Mouse (Mus musculus) midbrain, postnatal 0 days (tissue): ENCODE measurements around the gene Naa38. TPM values are rescaled to one million over a fixed set of nuclear protein-coding genes. Genes with fewer than 3 reads are reported as not detected.

ENCODE experiments used
- ATAC-seq: fragments of 200-750 bp; cut with Nextera tagmentation; 2 replicates; pipeline ENCODE4 v1.8.0; 2017; ENCODE audit warnings: moderate number of reproducible peaks, mild to moderate bottlenecking, moderate TSS enrichment, moderate library complexity; ENCODE audit not compliant: low FRiP score
- DNase-seq: peaks from one replicate; pipeline ENCODE4 v3.0.0-alpha.2; 2015; ENCODE audit warnings: low spot score
- H3K27ac ChIP-seq: fragments of 300-500 bp; sonication (generic); 2 replicates; pipeline ENCODE4 v1.5.1; 2014; ENCODE audit warnings: low read depth, mild to moderate bottlenecking, low read length, mixed read lengths
- H3K27me3 ChIP-seq: fragments of 300-500 bp; sonication (generic); 2 replicates; pipeline ENCODE4 v1.6.1; 2014; ENCODE audit warnings: low read length, control low read depth, mixed read lengths; ENCODE audit not compliant: insufficient read depth
- H3K36me3 ChIP-seq: fragments of 300-500 bp; sonication (generic); 2 replicates; pipeline ENCODE4 v1.6.1; 2014; ENCODE audit warnings: low read length, control low read depth, mixed read lengths; ENCODE audit not compliant: insufficient read depth
- H3K4me1 ChIP-seq: fragments of 300-500 bp; sonication (generic); 2 replicates; pipeline ENCODE4 v1.6.1; 2014; ENCODE audit warnings: mild to moderate bottlenecking, control low read depth, antibody characterized with exemption, low read length, mixed read lengths; ENCODE audit not compliant: insufficient read depth
- H3K4me2 ChIP-seq: fragments of 300-500 bp; sonication (generic); 2 replicates; pipeline ENCODE4 v1.6.1; 2014; ENCODE audit warnings: low read depth, mild to moderate bottlenecking, low read length, mixed read lengths; ENCODE audit not compliant: poor library complexity, severe bottlenecking
- H3K4me3 ChIP-seq: fragments of 300-500 bp; sonication (generic); 2 replicates; pipeline ENCODE4 v1.5.1; 2014; ENCODE audit warnings: low read depth, mild to moderate bottlenecking, low read length, moderate library complexity
- H3K9ac ChIP-seq: fragments of 300-500 bp; sonication (generic); replicated peaks from 2 replicates; pipeline ENCODE4 v1.6.1; 2014; ENCODE audit warnings: mild to moderate bottlenecking, low read length, moderate library complexity, mixed read lengths; ENCODE audit not compliant: poor library complexity, severe bottlenecking
- H3K9me3 ChIP-seq: fragments of 300-500 bp; sonication (generic); 2 replicates; pipeline ENCODE4 v1.6.1; 2016; ENCODE audit warnings: low read length, control low read depth
- CTCF ChIP-seq: IDR thresholded peaks from 2 replicates; pipeline ENCODE4 v1.5.1; 2016; ENCODE audit warnings: antibody characterized with exemption, mild to moderate bottlenecking
- WGBS: fragments of 180-500 bp; shearing (Covaris S2); extraction: QIAGEN DNeasy Blood & Tissue Kit; methylation state at CpG from one replicate; pipeline ENCODE4 v1.1.7; 2014; 5-methylcytosine and 5-hydroxymethylcytosine counted together
- polyA plus RNA-seq: library from polyadenylated mRNA; unstranded; fragments of >200 nt; fragmentation: Nextera tagmentation; extraction: Ambion mirVana; gene quantifications from 2 replicates; pipeline ENCODE4 v1.2.1, GENCODE M21; 2015
- total RNA-seq: library from RNA; depleted of rRNA; stranded (reverse); fragments of >200 nt; gene quantifications from 2 replicates; pipeline ENCODE4 v1.2.3, GENCODE M21; 2014

Naa38 gene
- total and polyA plus RNA-seq, 2 experiments from 2014 or later = 95.9 to 120 TPM

DNA sequence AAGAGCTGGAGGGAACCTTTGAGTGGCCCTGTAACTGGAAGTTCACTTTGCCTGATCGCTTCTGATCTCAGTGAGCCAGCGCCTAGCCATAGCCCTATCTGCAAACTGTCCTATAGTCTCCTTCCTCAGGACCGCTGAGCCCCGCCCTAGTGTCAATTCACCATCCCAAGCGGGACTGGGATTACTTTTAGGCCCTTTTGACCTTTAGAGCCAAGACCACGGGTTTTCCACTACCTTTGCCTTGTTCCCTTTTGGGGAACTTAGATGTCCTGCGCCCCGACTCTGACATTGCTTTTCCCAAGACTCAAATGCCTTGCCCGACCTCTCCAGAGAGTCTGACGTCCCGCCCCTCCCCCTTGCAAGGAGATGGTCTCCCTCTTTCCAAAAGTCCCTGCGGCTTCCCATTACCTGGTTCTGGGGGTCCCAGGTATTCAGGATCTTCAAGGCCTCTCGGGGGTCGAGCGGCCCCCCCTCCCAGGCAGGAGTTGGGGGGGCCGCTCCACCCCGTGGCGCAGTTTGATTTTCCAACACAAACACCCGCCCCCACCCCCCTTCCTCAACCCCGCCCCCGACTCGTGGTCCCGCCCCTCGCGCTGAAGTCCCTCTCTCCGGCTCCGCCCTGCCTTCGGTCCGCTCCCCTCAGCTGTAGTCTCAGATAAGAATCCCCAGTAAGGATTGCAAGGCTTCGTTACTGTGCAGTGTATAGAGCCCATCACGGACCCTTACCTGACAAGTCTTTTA is 24.7 kb downstream of the Naa38 start:
- peak overlapping the region; percentile 94 for H3K4me2 ChIP-seq
- 0 out of 2 replicates have a peak overlapping the region, but pooled peaks have one; percentile 57 for H3K27ac ChIP-seq
- H3K4me3 ChIP-seq = peak overlapping the region; percentile 71
- H3K27me3 ChIP-seq = peaks cover 20% of the 10 kb centered on the region
- WGBS = 0% methylated on average over 26 of the region's 31 CpGs
- TF ChIP-seq CTCF = no peak
- DNase-seq = no peak
- 0 out of 2 replicates have a peak overlapping the region, but pooled peaks have one; percentile 19 for H3K9ac ChIP-seq
- H3K36me3 ChIP-seq = no peaks in the 10 kb centered on the region
- ATAC-seq = no peak
- no peaks in the 10 kb centered on the region for H3K9me3 ChIP-seq
- peaks cover 6% of the 10 kb centered on the region; the same call in 1 of the 2 replicates for H3K4me1 ChIP-seq

DNA sequence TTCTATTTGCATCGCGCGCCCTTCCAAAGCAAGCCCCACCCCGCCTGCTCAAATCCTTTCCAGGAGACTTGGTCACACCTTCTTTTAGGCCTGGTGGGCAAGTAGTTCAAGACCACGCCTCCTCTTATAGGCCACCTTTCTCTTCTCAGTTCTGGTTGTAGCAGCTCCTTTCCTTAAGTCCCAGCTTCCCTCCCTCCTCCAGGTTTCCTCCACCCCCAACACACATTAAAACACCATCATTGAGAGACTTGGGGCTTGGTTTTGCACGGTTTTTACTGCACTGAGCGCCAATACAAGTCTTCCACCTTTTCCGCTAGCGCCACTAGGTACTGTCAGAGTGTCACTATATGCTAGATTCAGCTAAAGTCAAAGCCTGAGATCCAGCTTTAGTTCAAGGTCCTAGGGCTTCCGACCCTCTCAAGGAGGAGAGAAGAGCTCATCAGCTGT is 25.3 kb downstream of the Naa38 start:
- DNase-seq (no peak), ATAC-seq (no peak)
- Histone ChIP-seq H3K4me2 (peak overlapping the region; percentile 94), H3K4me3 (peak overlapping the region; percentile 71; the same call in 1 of the 2 replicates), H3K27me3 (peaks cover 20% of the 10 kb centered on the region), H3K9ac (no peak overlapping the region), H3K36me3 (no peaks in the 10 kb centered on the region), H3K4me1 (peaks cover 5% of the 10 kb centered on the region; the same call in 1 of the 2 replicates), H3K9me3 (no peaks in the 10 kb centered on the region), H3K27ac (no peak overlapping the region)
- 10% methylated on average over 10 of the region's 10 CpGs for WGBS
- no peak for TF ChIP-seq CTCF

DNA sequence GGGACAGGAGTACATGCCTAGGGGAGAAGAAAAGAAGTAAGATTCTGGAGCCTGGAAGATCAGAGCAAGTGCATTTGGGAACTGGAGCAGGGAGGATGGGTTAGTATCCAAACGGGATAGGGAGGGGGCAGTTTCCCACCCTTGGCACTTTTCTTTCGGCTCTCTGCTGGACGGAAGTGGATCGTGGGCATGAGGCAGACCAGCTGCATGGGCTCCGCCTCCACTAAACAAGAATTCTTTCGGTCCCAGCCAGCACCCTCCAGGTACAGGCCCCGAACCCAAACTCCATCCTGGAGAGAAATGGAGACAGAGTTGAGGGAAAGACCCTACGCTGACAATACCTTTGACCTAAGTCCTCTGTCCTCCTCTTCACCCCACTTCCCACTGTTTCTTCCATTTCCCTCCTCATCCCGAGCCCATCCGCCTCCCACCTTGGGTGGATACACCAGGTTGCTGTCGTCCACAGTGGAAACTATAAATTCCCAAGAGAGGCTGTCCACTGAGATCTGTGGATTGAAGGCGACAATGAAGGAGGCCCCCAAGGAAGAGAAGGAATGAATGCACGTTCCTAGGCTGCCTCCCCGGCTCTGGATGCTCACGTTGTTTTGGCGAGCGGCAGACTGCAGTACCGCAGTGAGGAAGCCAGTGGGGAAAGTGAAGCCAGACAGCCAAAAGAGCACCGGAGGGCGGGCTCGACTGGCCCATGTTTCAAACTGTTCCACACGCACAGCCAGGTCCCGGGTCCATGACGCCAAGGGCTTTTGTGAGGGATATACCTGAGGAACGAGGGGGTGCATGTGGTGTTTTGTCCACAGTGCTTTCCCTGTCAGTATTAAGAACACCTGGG is 26.1 kb downstream of the Naa38 start:
- DNase-seq (no peak), ATAC-seq (no peak)
- Histone ChIP-seq H3K9me3 (no peaks in the 10 kb centered on the region), H3K4me1 (peaks cover 5% of the 10 kb centered on the region; the same call in 1 of the 2 replicates), H3K36me3 (no peaks in the 10 kb centered on the region), H3K4me2 (no peak overlapping the region), H3K9ac (0 out of 2 replicates have a peak overlapping the region, but pooled peaks have one; percentile 29), H3K27me3 (peaks cover 20% of the 10 kb centered on the region), H3K4me3 (no peak overlapping the region), H3K27ac (no peak overlapping the region)
- TF ChIP-seq CTCF = no peak
- WGBS = 14% methylated on average over 25 of the region's 25 CpGs

DNA sequence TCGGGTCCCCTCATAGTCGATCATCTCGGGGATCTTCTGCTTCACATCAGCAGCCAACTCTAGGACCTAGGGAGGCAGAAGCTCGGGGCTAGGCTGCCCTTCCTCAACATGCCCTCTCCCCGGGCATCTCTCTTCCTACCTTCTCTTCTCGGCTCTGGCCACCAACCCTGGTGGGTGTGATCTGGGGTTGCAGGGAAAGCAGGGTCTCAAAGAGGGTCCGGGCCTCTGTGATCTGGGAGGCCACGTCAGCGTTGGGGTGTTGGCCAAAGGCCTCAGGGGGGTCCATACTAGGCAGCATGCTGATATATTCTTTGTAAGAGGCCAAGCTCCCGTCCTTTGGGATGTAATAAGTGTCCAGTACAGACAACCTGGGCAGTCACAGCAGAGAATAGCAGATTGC is 27.6 kb downstream of the Naa38 start:
- peaks cover 20% of the 10 kb centered on the region for H3K27me3 ChIP-seq
- WGBS = 89% methylated on average over 10 of the region's 10 CpGs
- H3K9me3 ChIP-seq = no peaks in the 10 kb centered on the region
- H3K4me3 ChIP-seq = no peak overlapping the region
- peaks cover 5% of the 10 kb centered on the region; the same call in 1 of the 2 replicates for H3K4me1 ChIP-seq
- H3K36me3 ChIP-seq = no peaks in the 10 kb centered on the region
- TF ChIP-seq CTCF = no peak
- H3K27ac ChIP-seq = no peak overlapping the region
- H3K4me2 ChIP-seq = no peak overlapping the region
- no peak for DNase-seq
- no peak overlapping the region for H3K9ac ChIP-seq
- ATAC-seq = no peak

DNA sequence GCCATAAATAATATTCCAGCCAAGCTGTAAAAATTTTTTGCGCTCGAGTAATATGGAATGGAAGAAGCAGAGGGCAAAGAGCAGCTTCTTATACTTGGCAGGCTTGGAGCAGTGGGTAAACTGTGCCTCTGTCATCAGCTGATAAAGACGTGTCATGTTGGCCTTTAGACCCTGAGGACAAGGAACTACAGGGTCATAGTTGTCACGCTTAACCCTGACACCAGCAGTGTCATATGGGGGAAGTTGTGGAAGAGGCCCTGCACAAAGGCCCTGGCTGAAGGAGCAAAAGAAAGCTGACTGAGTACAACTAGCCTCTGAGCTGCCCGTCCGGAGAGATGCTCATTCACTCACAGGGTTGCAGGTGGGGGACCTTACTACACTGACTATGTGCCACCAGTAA is 28.6 kb downstream of the Naa38 start:
- TF ChIP-seq CTCF = no peak
- Histone ChIP-seq H3K4me2 (no peak overlapping the region), H3K27me3 (peaks cover 20% of the 10 kb centered on the region), H3K4me3 (no peak overlapping the region), H3K9me3 (no peaks in the 10 kb centered on the region), H3K9ac (no peak overlapping the region), H3K36me3 (no peaks in the 10 kb centered on the region), H3K27ac (no peak overlapping the region), H3K4me1 (peaks cover 5% of the 10 kb centered on the region; the same call in 1 of the 2 replicates)
- DNase-seq (no peak), ATAC-seq (no peak)
- WGBS = 76% methylated on average over 6 of the region's 6 CpGs
